Mouse (Mus musculus) 3134 (cell line): ENCODE measurements around the gene Papola.

Experiments used
- DNase-seq: peaks from one replicate; pipeline ENCODE4 v3.0.0-alpha.2; 2011; ENCODE audit warnings: low spot score; ENCODE audit not compliant: insufficient read length; ENCODE audit errors: extremely low read depth

Gene Papola

DNA sequence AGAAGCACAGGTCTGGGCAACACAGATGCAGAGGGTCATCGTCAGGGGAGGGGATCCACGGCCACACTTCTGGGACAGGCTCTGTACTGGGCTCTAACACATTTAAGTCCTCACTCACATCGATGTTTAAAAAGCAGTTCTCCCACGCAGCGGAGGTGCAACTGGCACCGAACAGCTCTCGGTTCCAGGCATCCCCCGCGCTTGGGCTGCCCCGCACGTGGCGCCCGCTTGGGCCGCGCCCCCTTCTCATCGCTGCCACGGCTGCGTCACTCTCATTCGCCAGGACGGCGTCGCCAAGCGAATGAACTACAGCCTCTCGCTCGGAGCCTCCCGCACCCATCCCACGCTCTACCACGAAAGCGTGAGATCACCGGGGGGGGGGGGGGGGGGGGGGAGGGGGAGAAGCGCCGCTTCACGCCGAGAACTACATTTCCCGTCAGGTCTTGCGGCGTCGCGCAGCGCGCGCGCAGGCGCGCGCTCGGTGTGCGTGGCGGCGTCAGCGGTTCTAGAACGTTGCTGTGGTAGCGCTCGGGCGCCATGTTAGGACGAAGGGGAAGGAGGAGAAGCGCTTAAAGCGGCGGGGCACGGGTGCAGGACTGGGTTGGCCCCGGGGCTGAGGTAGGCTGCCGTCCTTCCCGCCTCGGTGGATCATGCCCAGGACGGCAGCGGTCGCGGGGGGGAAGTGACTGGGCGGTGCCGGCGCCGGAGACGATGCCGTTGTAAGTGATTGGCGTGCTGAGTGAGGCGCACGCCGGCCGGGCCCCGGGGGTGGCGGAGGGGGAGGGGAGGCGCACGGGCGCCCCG is at the start of gene Papola:
Gene Papola, plus strand, starts transcription at position 499 of the 804 bp plus-strand sequence.
- DNase-seq: peak; percentile 97

DNA sequence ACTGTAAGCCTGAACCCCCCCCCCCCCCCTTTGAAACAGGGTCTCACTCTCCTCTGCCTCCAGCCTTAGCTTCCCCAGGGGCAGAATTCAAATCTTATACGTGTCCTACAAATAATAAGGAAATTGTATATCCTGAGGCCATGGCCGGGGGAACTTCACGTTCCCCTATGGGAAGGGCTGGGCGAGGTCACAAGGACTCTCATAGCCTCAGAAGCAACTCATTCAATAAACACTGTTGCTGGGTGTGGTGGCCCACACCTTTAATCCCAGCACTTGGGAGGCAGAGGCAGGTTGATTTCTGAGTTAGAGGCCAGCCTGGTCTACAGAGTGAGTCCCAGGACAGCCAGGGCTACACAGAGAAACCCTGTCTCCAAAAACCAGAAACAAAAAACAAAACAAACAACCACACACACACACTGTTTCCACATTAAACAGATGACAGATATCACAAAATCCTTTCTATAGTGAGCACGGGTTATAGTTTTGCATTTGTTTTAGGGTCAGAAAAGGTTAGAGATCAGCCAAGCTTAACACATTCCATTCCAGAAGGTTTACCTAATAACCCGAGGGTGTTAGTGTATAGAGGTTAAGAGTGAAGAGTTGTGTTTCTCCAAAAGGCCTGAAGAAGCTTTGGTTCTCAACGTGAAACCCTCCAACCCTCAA is 49.1 kb upstream of the Papola start:
- DNase-seq: no peak

- DNase-seq: no peak
These were observed 48.6 kb upstream of the Papola start for GRCm38 (mm10) chr12:105735889-105736251.

GRCm38 (mm10) chr12:105738316-105739096 is 46.0 kb upstream of the Papola start:
- no peak for DNase-seq

DNA sequence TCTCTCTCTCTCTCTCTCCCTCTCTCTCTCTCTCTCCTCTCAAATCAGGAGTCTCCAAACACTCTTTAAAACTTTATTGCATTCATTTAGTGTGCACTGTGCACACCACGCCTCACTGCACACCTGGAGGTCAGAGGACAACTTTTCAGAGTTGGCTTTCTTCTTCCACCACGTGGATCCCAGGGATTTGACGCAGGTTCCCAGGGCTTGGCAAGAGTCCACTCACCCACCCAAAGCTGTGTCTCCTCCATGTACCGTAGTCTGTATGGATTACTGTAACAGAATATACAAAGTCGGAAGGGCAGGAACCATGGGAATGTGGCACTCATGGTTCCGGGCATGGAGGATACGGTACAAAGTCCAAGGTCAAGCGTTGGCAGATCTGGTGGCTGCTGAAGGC is 44.8 kb upstream of the Papola start:
- no peak for DNase-seq

GRCm38 (mm10) chr12:105748114-105748513 is 36.4 kb upstream of the Papola start:
- no peak for DNase-seq

- no peak for DNase-seq
These were observed 30.7 kb upstream of the Papola start for GRCm38 (mm10) chr12:105753813-105754212.

GRCm38 (mm10) chr12:105757816-105758497 is 26.5 kb upstream of the Papola start:
- DNase-seq: no peak

DNA sequence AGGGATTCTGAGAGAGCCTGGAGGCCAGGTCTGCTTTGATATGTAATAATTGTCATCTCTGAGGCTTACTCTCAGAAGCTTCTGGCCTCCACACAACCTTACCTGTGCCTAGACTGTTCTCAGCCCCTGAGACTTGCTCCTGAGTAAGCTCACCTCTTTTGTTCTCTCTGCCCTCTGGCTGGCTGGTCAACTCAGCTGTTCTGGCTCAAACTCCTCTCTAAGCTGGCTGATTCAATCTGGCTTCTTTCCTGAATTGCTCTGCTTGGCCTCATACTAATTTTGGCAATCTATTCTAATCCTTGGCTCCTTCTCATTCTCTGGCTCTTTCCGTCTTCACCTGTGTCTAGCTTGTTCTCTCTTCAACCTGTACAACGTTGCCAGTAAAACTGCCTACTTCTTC is 25.6 kb upstream of the Papola start:
- no peak for DNase-seq

DNA sequence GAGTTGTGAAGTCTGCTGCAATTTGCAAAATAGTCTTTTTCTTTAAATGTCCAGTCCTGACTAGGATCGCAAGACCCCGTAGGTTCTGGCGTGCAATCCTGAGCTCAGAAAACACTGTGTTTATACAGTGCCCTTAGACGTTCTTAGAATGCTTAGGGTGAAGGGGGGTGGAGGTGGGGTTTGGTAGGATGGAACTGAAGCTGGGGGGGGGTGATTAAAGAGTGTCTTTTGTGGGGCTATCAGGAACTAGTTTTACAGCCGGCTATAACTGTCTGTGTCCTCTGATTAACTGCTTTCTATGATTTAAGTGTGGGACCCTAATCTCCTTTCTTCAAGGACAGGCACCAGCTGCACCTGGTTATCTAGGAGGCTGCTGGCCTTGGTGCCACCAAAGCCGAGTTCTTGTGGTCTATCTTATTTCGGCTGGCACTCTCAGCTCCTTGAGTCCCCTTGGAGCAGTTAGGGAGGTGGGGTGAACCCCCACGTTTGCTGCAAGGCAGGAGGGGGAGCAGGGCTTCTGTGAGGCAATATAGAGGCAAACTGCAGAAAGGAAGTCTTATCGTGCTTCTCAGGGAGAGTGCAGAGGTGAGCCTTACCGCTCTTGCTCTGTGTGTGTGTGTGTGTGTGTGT is 24.5 kb upstream of the Papola start:
- DNase-seq: no peak

DNA sequence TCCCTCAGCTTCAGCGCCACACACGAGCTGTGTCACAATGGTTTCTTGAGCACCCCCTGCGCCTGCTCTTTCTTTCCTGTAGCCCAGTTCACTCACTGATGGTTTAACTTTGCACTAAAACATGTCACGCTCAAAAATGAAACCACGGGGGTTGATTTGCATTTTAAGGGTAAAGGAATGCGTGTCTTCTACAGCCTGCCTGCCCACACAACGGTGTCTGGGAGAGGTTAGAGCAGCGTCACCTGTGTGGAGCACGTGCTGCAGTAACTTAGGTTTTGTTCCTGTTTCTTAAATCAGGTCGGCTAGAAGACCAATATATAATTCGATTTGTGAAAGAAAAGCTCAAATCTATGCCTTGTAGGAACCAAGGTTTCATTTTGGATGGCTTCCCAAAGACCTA is 23.3 kb upstream of the Papola start:
- no peak for DNase-seq

DNA sequence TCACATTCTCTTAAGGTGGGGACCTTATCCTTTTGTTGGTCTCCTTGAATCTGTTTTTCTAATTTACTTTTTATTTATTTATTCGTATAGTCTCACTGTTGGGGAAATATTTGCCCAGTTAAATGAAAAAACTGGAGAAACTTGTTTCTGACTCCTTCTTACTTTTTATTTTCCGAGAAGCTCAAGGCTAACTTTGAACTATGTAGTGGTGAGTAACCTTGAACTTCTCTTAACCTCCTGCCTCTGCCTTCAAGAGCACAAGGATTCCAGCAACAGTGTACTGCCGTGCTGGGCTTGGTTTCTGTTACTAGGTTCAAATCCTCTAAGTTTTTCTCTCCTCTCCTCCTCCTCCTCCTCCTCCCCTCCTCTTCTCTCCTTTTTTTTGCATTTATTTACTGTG is 22.9 kb upstream of the Papola start:
- no peak for DNase-seq

DNA sequence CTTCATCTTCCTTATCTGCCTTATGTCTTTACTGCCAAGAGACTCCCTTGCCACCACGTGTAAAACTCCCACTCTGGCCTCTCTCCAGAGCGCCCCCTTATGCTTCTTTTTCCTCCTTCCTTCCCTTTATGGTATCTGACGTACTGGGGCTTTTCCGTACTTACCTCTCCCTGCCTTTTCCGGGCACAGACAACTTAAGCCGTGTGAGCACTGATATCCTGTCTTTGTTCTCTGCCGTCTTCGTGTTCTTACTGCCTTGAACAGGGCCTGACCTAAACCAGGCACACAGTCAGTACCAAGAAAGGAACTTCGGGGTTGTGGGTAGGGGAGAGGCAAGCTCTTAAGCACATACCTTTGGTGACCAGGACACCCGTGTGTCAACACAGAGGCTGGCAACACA is 14.8 kb upstream of the Papola start:
- no peak for DNase-seq

- DNase-seq: no peak
These were observed 9.6 kb upstream of the Papola start for GRCm38 (mm10) chr12:105774871-105775270.

- no peak for DNase-seq
These were observed 6.8 kb upstream of the Papola start for GRCm38 (mm10) chr12:105777651-105778050.

GRCm38 (mm10) chr12:105785000-105785774 is 693 bp downstream of the Papola start:
- peak; percentile 68 for DNase-seq

DNA sequence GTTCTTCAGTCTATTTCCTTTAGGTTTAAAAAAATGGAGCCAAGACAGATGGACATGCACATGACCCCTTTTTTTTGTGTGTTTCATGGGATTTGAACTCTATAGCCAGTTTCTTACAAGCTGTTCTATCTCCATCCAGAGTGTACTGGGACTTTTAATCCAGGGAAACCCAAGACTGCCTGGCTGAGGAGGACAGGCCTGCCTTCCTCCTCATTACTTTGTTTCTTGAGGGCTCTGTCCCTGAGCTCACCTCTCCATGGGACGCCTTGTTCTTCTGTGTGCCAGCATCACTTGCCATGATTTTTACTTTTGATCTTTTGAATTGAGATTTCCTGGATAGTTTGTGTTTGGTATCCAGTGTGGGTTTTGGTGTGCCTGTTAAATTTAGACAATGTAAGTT is 1.6 kb downstream of the Papola start:
- DNase-seq: no peak

GRCm38 (mm10) chr12:105787626-105788025 is 3.1 kb downstream of the Papola start:
- DNase-seq: no peak

- DNase-seq: no peak
These were observed 5.4 kb downstream of the Papola start for GRCm38 (mm10) chr12:105789885-105790284.

- DNase-seq: no peak
These were observed 10.4 kb downstream of the Papola start for GRCm38 (mm10) chr12:105794896-105795295.
